Mouse (Mus musculus): ENCODE data around the gene Fkbp3. TPM values are rescaled to one million over a fixed set of nuclear protein-coding genes. Genes with fewer than 3 reads are reported as not detected.

Gene Fkbp3
- polyA plus RNA-seq (2015; fragmentation: Illumina TruSeq; extraction: RNeasy Lipid Tissue Mini Kit (QIAGEN cat#74804); ENCODE audit: insufficient read depth, low read depth, low replicate concordance): 19.5 TPM

GRCm38 (mm10) chr12:65073611-65074178, at the start of gene Fkbp3:
TSS of gene Fkbp3 (minus strand) at chr12:65074007.

GRCm38 (mm10) chr12:65075085-65075732, 1.4 kb upstream of the Fkbp3 start, which contains the start of gene Fancm:
TSS of gene Fancm (plus strand) at chr12:65075603.

GRCm38 (mm10) chr12:65036190-65036870, 37.5 kb downstream of the Fkbp3 start, which contains the start of gene Prpf39:
TSS of gene Prpf39 (plus strand) at chr12:65036333.

Other genes with a start within 250 kb of the Fkbp3 start
- 3.6 TPM for gene Gm527, start 156.1 kb downstream of the Fkbp3 start, polyA plus RNA-seq (2015; fragmentation: Illumina TruSeq; extraction: RNeasy Lipid Tissue Mini Kit (QIAGEN cat#74804); ENCODE audit: insufficient read depth, low read depth, low replicate concordance)
- gene Klhl28, start 108.5 kb downstream of the Fkbp3 start, polyA plus RNA-seq (2015; fragmentation: Illumina TruSeq; extraction: RNeasy Lipid Tissue Mini Kit (QIAGEN cat#74804); ENCODE audit: insufficient read depth, low read depth, low replicate concordance): 2.5 TPM
- gene Togaram1, start 108.2 kb downstream of the Fkbp3 start, polyA plus RNA-seq (2015; fragmentation: Illumina TruSeq; extraction: RNeasy Lipid Tissue Mini Kit (QIAGEN cat#74804); ENCODE audit: insufficient read depth, low read depth, low replicate concordance): 4.4 TPM
- gene Prpf39, start 37.7 kb downstream of the Fkbp3 start, polyA plus RNA-seq (2015; fragmentation: Illumina TruSeq; extraction: RNeasy Lipid Tissue Mini Kit (QIAGEN cat#74804); ENCODE audit: insufficient read depth, low read depth, low replicate concordance): 18.5 TPM
- gene Fancm, start 1.6 kb upstream of the Fkbp3 start, polyA plus RNA-seq (2015; fragmentation: Illumina TruSeq; extraction: RNeasy Lipid Tissue Mini Kit (QIAGEN cat#74804); ENCODE audit: insufficient read depth, low read depth, low replicate concordance): 3.1 TPM
- not detected for gene Mis18bp1, start 98.6 kb upstream of the Fkbp3 start, polyA plus RNA-seq (2015; fragmentation: Illumina TruSeq; extraction: RNeasy Lipid Tissue Mini Kit (QIAGEN cat#74804); ENCODE audit: insufficient read depth, low read depth, low replicate concordance)
- not detected for gene Wdr20rt, start 151.5 kb upstream of the Fkbp3 start, polyA plus RNA-seq (2015; fragmentation: Illumina TruSeq; extraction: RNeasy Lipid Tissue Mini Kit (QIAGEN cat#74804); ENCODE audit: insufficient read depth, low read depth, low replicate concordance)